Mouse (Mus musculus): ENCODE results near the gene Camkmt.

GRCm38 (mm10) chr17:85454419-85454983 is 364.1 kb downstream of the Camkmt start:
- TF ChIP-seq CTCF (IDR thresholded peaks at IDR 0.05; ENCODE audit: extremely low read depth, insufficient read depth, insufficient read length, insufficient replicate concordance) (no peak), POLR2A (IDR thresholded peaks at IDR 0.05; ENCODE audit: low read depth, low read length) (no peak)
